Mouse (Mus musculus) brain, embryonic 18.5 days (tissue): ENCODE data around the gene Stat5b.

Experiments
- DNase-seq: peaks from one replicate; pipeline ENCODE4 v3.0.0-alpha.2; 2012; ENCODE audit warnings: low read depth, low spot score

Gene Stat5b

GRCm38 (mm10) chr11:100767871-100768270, 82.7 kb downstream of the Stat5b start:
- DNase-seq: no peak

GRCm38 (mm10) chr11:100766726-100767125, 83.8 kb downstream of the Stat5b start:
- no peak for DNase-seq

- DNase-seq: no peak
These were observed 87.7 kb downstream of the Stat5b start, which contains the start of gene Hcrt for GRCm38 (mm10) chr11:100762831-100763230. Hcrt (minus strand) TSS chr11:100762931.

GRCm38 (mm10) chr11:100761547-100762045, 88.9 kb downstream of the Stat5b start:
- DNase-seq: no peak

GRCm38 (mm10) chr11:100759611-100760233, 90.8 kb downstream of the Stat5b start, which contains the start of gene Kcnh4:
Kcnh4 (minus strand) TSS chr11:100759942.
- peak; percentile 74 for DNase-seq

- no peak for DNase-seq
These were observed 91.6 kb downstream of the Stat5b start for GRCm38 (mm10) chr11:100758707-100759610.

- no peak for DNase-seq
These were observed 93.0 kb downstream of the Stat5b start for GRCm38 (mm10) chr11:100757566-100757965.

GRCm38 (mm10) chr11:100756476-100756875, 94.0 kb downstream of the Stat5b start:
- DNase-seq: no peak

- DNase-seq: no peak
These were observed 95.8 kb downstream of the Stat5b start for GRCm38 (mm10) chr11:100754693-100755057.

- DNase-seq: no peak
These were observed 96.4 kb downstream of the Stat5b start for GRCm38 (mm10) chr11:100754021-100754692.

- DNase-seq: no peak
These were observed 98.2 kb downstream of the Stat5b start for GRCm38 (mm10) chr11:100752294-100752693.

- no peak for DNase-seq
These were observed 100.4 kb downstream of the Stat5b start for GRCm38 (mm10) chr11:100750127-100750526.

- DNase-seq: no peak
These were observed 101.1 kb downstream of the Stat5b start for GRCm38 (mm10) chr11:100749469-100749868.

- DNase-seq: no peak
These were observed 101.9 kb downstream of the Stat5b start for GRCm38 (mm10) chr11:100748620-100749019.

GRCm38 (mm10) chr11:100747114-100747513, 103.4 kb downstream of the Stat5b start:
- no peak for DNase-seq

GRCm38 (mm10) chr11:100746546-100746945, 104.0 kb downstream of the Stat5b start:
- DNase-seq: no peak

GRCm38 (mm10) chr11:100745085-100745484, 105.4 kb downstream of the Stat5b start:
- DNase-seq: no peak

GRCm38 (mm10) chr11:100741348-100741747, 109.2 kb downstream of the Stat5b start:
- DNase-seq: no peak

- DNase-seq: no peak
These were observed 111.8 kb downstream of the Stat5b start for GRCm38 (mm10) chr11:100738749-100739148.

- DNase-seq: peak; percentile 98
These were observed 112.4 kb downstream of the Stat5b start, which contains the start of gene Rab5c for GRCm38 (mm10) chr11:100738066-100738604. Rab5c (minus strand) TSS chr11:100738215.

- no peak for DNase-seq
These were observed 113.3 kb downstream of the Stat5b start for GRCm38 (mm10) chr11:100737105-100737733.
